Mouse (Mus musculus) G1E (cell line): ENCODE measurements around the gene Vamp8. TPM values are rescaled to one million over a fixed set of nuclear protein-coding genes. Genes with fewer than 3 reads are reported as not detected.

ENCODE experiments used
- ATAC-seq: 2 replicates; pipeline ENCODE4 v1.8.0; 2016; ENCODE audit warnings: mild to moderate bottlenecking; ENCODE audit not compliant: insufficient number of reproducible peaks, poor library complexity, low FRiP score, severe bottlenecking; ENCODE audit errors: extremely low read depth
- DNase-seq: peaks from one replicate; pipeline ENCODE4 v3.0.0; 2012; ENCODE audit warnings: low spot score
- H3K27me3 ChIP-seq: 2 replicates; pipeline ENCODE4 v1.6.1; 2012; ENCODE audit warnings: mild to moderate bottlenecking, low read length, inconsistent platforms; ENCODE audit not compliant: insufficient read depth
- H3K36me3 ChIP-seq: replicated peaks from 2 replicates; pipeline ENCODE3; 2012; ENCODE audit warnings: mild to moderate bottlenecking, inconsistent platforms
- H3K4me1 ChIP-seq: 2 replicates; pipeline ENCODE4 v1.6.1; 2012; ENCODE audit warnings: low read depth, low read length, inconsistent platforms, mixed read lengths; ENCODE audit not compliant: insufficient read depth
- H3K4me3 ChIP-seq: 2 replicates; pipeline ENCODE4 v1.5.1; 2012; ENCODE audit warnings: low read depth, mild to moderate bottlenecking, inconsistent platforms, low read length, moderate library complexity, mixed read lengths
- H3K9me3 ChIP-seq: replicated peaks from 2 replicates; pipeline ENCODE4 v1.6.1; 2012; ENCODE audit warnings: inconsistent platforms
- CTCF ChIP-seq: IDR thresholded peaks from 2 replicates; pipeline ENCODE4 v1.5.1; 2012; ENCODE audit warnings: low read depth, low read length, inconsistent platforms, mixed read lengths
- GATA1 ChIP-seq: IDR thresholded peaks from 2 replicates; pipeline ENCODE4 v1.6.1; 2012; ENCODE audit warnings: borderline replicate concordance, low read length, inconsistent platforms, mixed read lengths
- GATA2 ChIP-seq: IDR thresholded peaks from 2 replicates; pipeline ENCODE4 v1.6.1; 2012; ENCODE audit warnings: low read depth, low read length, inconsistent platforms, borderline replicate concordance
- POLR2AphosphoS5 ChIP-seq: IDR thresholded peaks from 2 replicates; pipeline ENCODE4 v1.6.1; 2012; ENCODE audit warnings: low read depth, low read length, inconsistent platforms; ENCODE audit not compliant: insufficient replicate concordance
- TAL1 ChIP-seq: conservative IDR thresholded peaks from 2 replicates; pipeline ENCODE4 v1.6.1; 2012; ENCODE audit warnings: low read depth, low read length, inconsistent platforms, mixed read lengths
- polyA plus RNA-seq: library from polyadenylated mRNA; stranded (reverse); fragments of >175 nt; gene quantifications from 2 replicates; pipeline ENCODE4 v1.2.3, GENCODE M21; 2012
- total RNA-seq, 2 experiments: library from RNA; stranded (forward) in 1 of 2; stranded (reverse) in 1 of 2; fragments of 200-1000 nt in 1 of 2; fragments of >200 nt in 1 of 2; fragmentation: Nextera tagmentation in 1 of 2; gene quantifications; 2 replicates each; pipeline ENCODE4 v1.2.3; 2014 to 2017

Gene Vamp8
- total and polyA plus RNA-seq, 3 experiments: 58.1 to 516 (median 261) TPM

GRCm38 (mm10) chr6:72367460-72367974 lies 23.0 kb downstream of the Vamp8 start:
- Histone ChIP-seq H3K36me3 (peaks cover 56% of the 10 kb centered on the region), H3K4me1 (peaks cover 68% of the 10 kb centered on the region), H3K27me3 (no peaks in the 10 kb centered on the region), H3K9me3 (no peaks in the 10 kb centered on the region), H3K4me3 (no peak overlapping the region)
- DNase-seq (no peak), ATAC-seq (no peak)
- no peak for TF ChIP-seq POLR2AphosphoS5
- no peak for TF ChIP-seq GATA2
- no peak for TF ChIP-seq TAL1
- TF ChIP-seq GATA1: no peak
- no peak for TF ChIP-seq CTCF

DNA sequence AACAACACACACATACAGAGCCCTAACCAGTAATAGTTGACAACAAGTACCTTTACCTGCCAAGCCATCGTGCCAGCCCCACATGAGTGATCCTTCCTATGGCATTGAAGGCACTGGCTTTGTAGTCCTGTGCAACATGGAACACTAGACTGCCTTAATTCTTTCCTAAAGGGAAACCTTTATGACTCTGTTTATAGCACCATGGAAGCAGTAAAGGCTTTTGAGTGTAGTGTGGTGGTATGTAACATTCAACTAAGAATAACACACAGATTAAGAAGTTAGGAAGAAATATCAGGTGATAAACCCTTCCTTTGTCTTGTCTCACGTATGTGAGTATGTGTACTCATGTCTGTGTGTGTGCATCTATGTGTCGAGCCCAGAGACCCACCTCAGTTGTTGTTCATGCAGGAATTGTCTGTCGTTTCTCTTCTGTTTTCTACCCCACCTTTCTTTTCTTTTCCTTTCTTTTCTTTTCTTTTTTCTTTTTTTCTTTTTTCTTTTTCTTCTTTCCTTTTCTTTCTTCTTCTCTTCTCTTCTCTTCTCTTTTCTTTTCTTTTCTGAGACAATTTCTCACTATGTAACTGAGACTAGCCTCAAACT lies 23.6 kb downstream of the Vamp8 start, which contains the start of gene Rnf181:
Gene Rnf181, minus strand, starts transcription at position 113 of the 600 bp plus-strand sequence.
- Histone ChIP-seq H3K4me1 (peaks cover 63% of the 10 kb centered on the region), H3K9me3 (no peaks in the 10 kb centered on the region), H3K36me3 (peaks cover 50% of the 10 kb centered on the region), H3K4me3 (no peak within 1 kb of the TSS), H3K27me3 (no peaks in the 10 kb centered on the region)
- DNase-seq (no peak), ATAC-seq (no peak)
- TF ChIP-seq TAL1: no peak
- no peak for TF ChIP-seq GATA1
- no peak for TF ChIP-seq GATA2
- no peak for TF ChIP-seq CTCF
- no peak for TF ChIP-seq POLR2AphosphoS5

DNA sequence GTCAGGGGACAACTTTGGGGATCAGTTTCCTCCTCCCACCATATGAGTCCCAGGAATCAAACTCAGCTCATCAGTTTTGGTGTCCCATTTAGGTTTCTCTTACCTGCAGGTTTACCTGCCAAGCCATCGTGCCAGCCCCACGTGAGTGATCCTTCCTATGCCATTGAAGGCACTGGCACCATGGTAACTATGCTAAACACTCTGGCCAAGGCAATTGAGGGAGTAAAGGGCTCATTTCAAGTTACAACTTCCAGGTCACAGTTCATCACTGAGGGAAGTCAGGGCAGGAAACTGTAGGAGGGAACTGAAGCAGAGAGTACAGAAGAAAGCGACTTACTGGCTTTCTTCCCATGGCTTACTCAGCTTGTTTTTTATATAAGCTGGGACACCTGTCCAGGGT lies 24.2 kb downstream of the Vamp8 start:
- H3K9me3 ChIP-seq: no peaks in the 10 kb centered on the region
- no peak for ATAC-seq
- H3K4me3 ChIP-seq: no peak overlapping the region
- H3K4me1 ChIP-seq: peaks cover 61% of the 10 kb centered on the region
- no peak for DNase-seq
- TF ChIP-seq TAL1: no peak
- TF ChIP-seq GATA2: no peak
- TF ChIP-seq GATA1: no peak
- TF ChIP-seq POLR2AphosphoS5: no peak
- TF ChIP-seq CTCF: no peak
- H3K36me3 ChIP-seq: peaks cover 45% of the 10 kb centered on the region
- no peaks in the 10 kb centered on the region for H3K27me3 ChIP-seq

GRCm38 (mm10) chr6:72364985-72365384 lies 25.5 kb downstream of the Vamp8 start:
- ATAC-seq: no peak
- no peaks in the 10 kb centered on the region for H3K9me3 ChIP-seq
- no peak overlapping the region for H3K4me3 ChIP-seq
- no peak for TF ChIP-seq TAL1
- TF ChIP-seq GATA2: no peak
- TF ChIP-seq POLR2AphosphoS5: no peak; the same call in 1 of the 2 replicates
- TF ChIP-seq CTCF: no peak
- peaks cover 45% of the 10 kb centered on the region for H3K36me3 ChIP-seq
- H3K4me1 ChIP-seq: peaks cover 61% of the 10 kb centered on the region
- DNase-seq: no peak
- no peaks in the 10 kb centered on the region for H3K27me3 ChIP-seq

GRCm38 (mm10) chr6:72364009-72364408 lies 26.5 kb downstream of the Vamp8 start:
- no peak for DNase-seq
- Histone ChIP-seq H3K9me3 (no peaks in the 10 kb centered on the region), H3K36me3 (peaks cover 45% of the 10 kb centered on the region), H3K4me1 (peaks cover 60% of the 10 kb centered on the region), H3K27me3 (no peaks in the 10 kb centered on the region), H3K4me3 (no peak overlapping the region)
- ATAC-seq: no peak
- TF ChIP-seq GATA2: no peak
- no peak for TF ChIP-seq TAL1
- no peak for TF ChIP-seq CTCF
- no peak for TF ChIP-seq POLR2AphosphoS5
- TF ChIP-seq GATA1: no peak

GRCm38 (mm10) chr6:72362132-72363028 lies 28.1 kb downstream of the Vamp8 start:
- peak; percentile 85 for ATAC-seq
- Histone ChIP-seq H3K4me3 (peak overlapping the region; percentile 77), H3K9me3 (no peaks in the 10 kb centered on the region), H3K27me3 (no peaks in the 10 kb centered on the region), H3K36me3 (peaks cover 46% of the 10 kb centered on the region), H3K4me1 (peaks cover 72% of the 10 kb centered on the region)
- DNase-seq: peak; percentile 94
- no peak for TF ChIP-seq TAL1
- no peak for TF ChIP-seq CTCF
- no peak for TF ChIP-seq POLR2AphosphoS5
- no peak for TF ChIP-seq GATA1
- TF ChIP-seq GATA2: no peak
